Mouse (Mus musculus): ENCODE data around the gene Spata18. TPM values are rescaled to one million over a fixed set of nuclear protein-coding genes. Genes with fewer than 3 reads are reported as not detected.

Gene Spata18
- polyA plus RNA-seq, 1 experiment from 2014 or later, result 0.85 TPM

- Histone ChIP-seq H3K36me3 (no peaks in the 10 kb centered on the region), H3K4me1 (replicated peaks) (no peaks in the 10 kb centered on the region), H3K27ac (no peak overlapping the region), H3K9me3 (no peaks in the 10 kb centered on the region), H3K4me3 (no peak overlapping the region), H3K27me3 (ENCODE audit: insufficient read depth, poor library complexity, severe bottlenecking) (no peaks in the 10 kb centered on the region)
- no peak for DNase-seq (ENCODE audit: low spot score)
- WGBS, result 85% methylated on average over 3 of the region's 3 CpGs
Measured at GRCm38 (mm10) chr5:73675604-73676003, 24.4 kb downstream of the Spata18 start.

- H3K27me3 ChIP-seq (ENCODE audit: insufficient read depth, poor library complexity, severe bottlenecking), result no peaks in the 10 kb centered on the region
- no peaks in the 10 kb centered on the region for H3K9me3 ChIP-seq
- DNase-seq (ENCODE audit: low spot score), result no peak
- H3K36me3 ChIP-seq, result no peaks in the 10 kb centered on the region
- 81% methylated on average over 13 of the region's 13 CpGs for WGBS
- H3K4me3 ChIP-seq, result no peak overlapping the region
- no peak overlapping the region for H3K27ac ChIP-seq
- H3K4me1 ChIP-seq (replicated peaks), result 0 out of 2 replicates have a peak, but pooled peaks cover 3% of the 10 kb centered on the region
Measured at GRCm38 (mm10) chr5:73676626-73677025, 25.4 kb downstream of the Spata18 start.

GRCm38 (mm10) chr5:73683221-73683620, 32.0 kb downstream of the Spata18 start:
- no peak for DNase-seq (ENCODE audit: low spot score)
- Histone ChIP-seq H3K9me3 (no peaks in the 10 kb centered on the region), H3K27me3 (ENCODE audit: insufficient read depth, poor library complexity, severe bottlenecking) (no peaks in the 10 kb centered on the region), H3K4me3 (no peak overlapping the region), H3K4me1 (replicated peaks) (0 out of 2 replicates have a peak, but pooled peaks cover 3% of the 10 kb centered on the region), H3K27ac (no peak overlapping the region), H3K36me3 (no peaks in the 10 kb centered on the region)
- 82% methylated on average over 6 of the region's 6 CpGs for WGBS

GRCm38 (mm10) chr5:73683706-73684409, 32.7 kb downstream of the Spata18 start:
- DNase-seq (ENCODE audit: low spot score), result no peak
- 0 out of 2 replicates have a peak, but pooled peaks cover 3% of the 10 kb centered on the region for H3K4me1 ChIP-seq (replicated peaks)
- H3K36me3 ChIP-seq, result no peaks in the 10 kb centered on the region
- no peaks in the 10 kb centered on the region for H3K9me3 ChIP-seq
- H3K27ac ChIP-seq, result no peak overlapping the region
- WGBS, result 65% methylated on average over 9 of the region's 9 CpGs
- no peaks in the 10 kb centered on the region for H3K27me3 ChIP-seq (ENCODE audit: insufficient read depth, poor library complexity, severe bottlenecking)
- no peak overlapping the region for H3K4me3 ChIP-seq

- Histone ChIP-seq H3K36me3 (no peaks in the 10 kb centered on the region), H3K27ac (no peak overlapping the region), H3K4me1 (replicated peaks) (peaks cover 7% of the 10 kb centered on the region; the same call in 1 of the 2 replicates), H3K4me3 (no peak overlapping the region), H3K27me3 (ENCODE audit: insufficient read depth, poor library complexity, severe bottlenecking) (no peaks in the 10 kb centered on the region), H3K9me3 (no peaks in the 10 kb centered on the region)
- no peak for DNase-seq (ENCODE audit: low spot score)
- WGBS, result 39% methylated on average over 4 of the region's 4 CpGs
Measured at GRCm38 (mm10) chr5:73686149-73686548, 35.0 kb downstream of the Spata18 start.

- Histone ChIP-seq H3K4me1 (replicated peaks) (peaks cover 10% of the 10 kb centered on the region; the same call in 1 of the 2 replicates), H3K27me3 (ENCODE audit: insufficient read depth, poor library complexity, severe bottlenecking) (no peaks in the 10 kb centered on the region), H3K36me3 (no peaks in the 10 kb centered on the region), H3K9me3 (no peaks in the 10 kb centered on the region), H3K4me3 (no peak overlapping the region), H3K27ac (no peak overlapping the region)
- no peak for DNase-seq (ENCODE audit: low spot score)
- 95% methylated on average over 1 of the region's 1 CpGs for WGBS
Measured at GRCm38 (mm10) chr5:73688576-73688975, 37.4 kb downstream of the Spata18 start.

- Histone ChIP-seq H3K27me3 (ENCODE audit: insufficient read depth, poor library complexity, severe bottlenecking) (no peaks in the 10 kb centered on the region), H3K27ac (no peak overlapping the region), H3K9me3 (no peaks in the 10 kb centered on the region), H3K4me1 (replicated peaks) (peaks cover 10% of the 10 kb centered on the region; the same call in 1 of the 2 replicates), H3K36me3 (no peaks in the 10 kb centered on the region), H3K4me3 (no peak overlapping the region)
- WGBS, result 52% methylated on average over 2 of the region's 2 CpGs
- DNase-seq (ENCODE audit: low spot score), result no peak
Measured at GRCm38 (mm10) chr5:73690146-73690545, 39.0 kb downstream of the Spata18 start.

- 36% methylated on average over 15 of the region's 15 CpGs for WGBS
- Histone ChIP-seq H3K9me3 (no peaks in the 10 kb centered on the region), H3K4me3 (no peak overlapping the region), H3K4me1 (replicated peaks) (peaks cover 10% of the 10 kb centered on the region; the same call in 1 of the 2 replicates), H3K27me3 (ENCODE audit: insufficient read depth, poor library complexity, severe bottlenecking) (no peaks in the 10 kb centered on the region), H3K36me3 (no peaks in the 10 kb centered on the region), H3K27ac (no peak overlapping the region)
- no peak for DNase-seq (ENCODE audit: low spot score)
Measured at GRCm38 (mm10) chr5:73691723-73692520, 40.7 kb downstream of the Spata18 start.

GRCm38 (mm10) chr5:73693778-73694177, 42.6 kb downstream of the Spata18 start:
- H3K27ac ChIP-seq, result no peak overlapping the region
- DNase-seq (ENCODE audit: low spot score), result no peak
- no peaks in the 10 kb centered on the region for H3K9me3 ChIP-seq
- no peak overlapping the region for H3K4me3 ChIP-seq
- 88% methylated on average over 1 of the region's 1 CpGs for WGBS
- H3K27me3 ChIP-seq (ENCODE audit: insufficient read depth, poor library complexity, severe bottlenecking), result no peaks in the 10 kb centered on the region
- peaks cover 10% of the 10 kb centered on the region; the same call in 1 of the 2 replicates for H3K4me1 ChIP-seq (replicated peaks)
- H3K36me3 ChIP-seq, result no peaks in the 10 kb centered on the region

GRCm38 (mm10) chr5:73694254-73695015, 43.3 kb downstream of the Spata18 start:
- Histone ChIP-seq H3K9me3 (no peaks in the 10 kb centered on the region), H3K4me1 (replicated peaks) (peaks cover 10% of the 10 kb centered on the region; the same call in 1 of the 2 replicates), H3K4me3 (no peak overlapping the region), H3K27me3 (ENCODE audit: insufficient read depth, poor library complexity, severe bottlenecking) (no peaks in the 10 kb centered on the region), H3K36me3 (no peaks in the 10 kb centered on the region), H3K27ac (no peak overlapping the region)
- WGBS, result 78% methylated on average over 4 of the region's 4 CpGs
- DNase-seq (ENCODE audit: low spot score), result no peak

GRCm38 (mm10) chr5:73697700-73698099, 46.5 kb downstream of the Spata18 start:
- Histone ChIP-seq H3K27me3 (ENCODE audit: insufficient read depth, poor library complexity, severe bottlenecking) (no peaks in the 10 kb centered on the region), H3K9me3 (no peaks in the 10 kb centered on the region), H3K4me1 (replicated peaks) (no peaks in the 10 kb centered on the region), H3K36me3 (no peaks in the 10 kb centered on the region), H3K27ac (no peak overlapping the region), H3K4me3 (no peak overlapping the region)
- 83% methylated on average over 4 of the region's 4 CpGs for WGBS
- no peak for DNase-seq (ENCODE audit: low spot score)

GRCm38 (mm10) chr5:73701063-73701890, 50.1 kb downstream of the Spata18 start:
- H3K27me3 ChIP-seq (ENCODE audit: insufficient read depth, poor library complexity, severe bottlenecking), result no peaks in the 10 kb centered on the region
- no peaks in the 10 kb centered on the region for H3K36me3 ChIP-seq
- no peak overlapping the region for H3K27ac ChIP-seq
- WGBS, result 84% methylated on average over 17 of the region's 17 CpGs
- no peaks in the 10 kb centered on the region; the same call in 1 of the 2 replicates for H3K4me1 ChIP-seq (replicated peaks)
- no peak overlapping the region for H3K4me3 ChIP-seq
- H3K9me3 ChIP-seq, result no peaks in the 10 kb centered on the region
- DNase-seq (ENCODE audit: low spot score), result no peak

Data from hindbrain, embryonic 10.5 days (tissue).